Mouse (Mus musculus): Measurements from ENCODE around the gene Pi4ka. TPM values are rescaled to one million over a fixed set of nuclear protein-coding genes. Genes with fewer than 3 reads are reported as not detected.

The Pi4ka gene
- total RNA-seq (2017) = 36.2 and 58.9 TPM in 2 replicates

DNA sequence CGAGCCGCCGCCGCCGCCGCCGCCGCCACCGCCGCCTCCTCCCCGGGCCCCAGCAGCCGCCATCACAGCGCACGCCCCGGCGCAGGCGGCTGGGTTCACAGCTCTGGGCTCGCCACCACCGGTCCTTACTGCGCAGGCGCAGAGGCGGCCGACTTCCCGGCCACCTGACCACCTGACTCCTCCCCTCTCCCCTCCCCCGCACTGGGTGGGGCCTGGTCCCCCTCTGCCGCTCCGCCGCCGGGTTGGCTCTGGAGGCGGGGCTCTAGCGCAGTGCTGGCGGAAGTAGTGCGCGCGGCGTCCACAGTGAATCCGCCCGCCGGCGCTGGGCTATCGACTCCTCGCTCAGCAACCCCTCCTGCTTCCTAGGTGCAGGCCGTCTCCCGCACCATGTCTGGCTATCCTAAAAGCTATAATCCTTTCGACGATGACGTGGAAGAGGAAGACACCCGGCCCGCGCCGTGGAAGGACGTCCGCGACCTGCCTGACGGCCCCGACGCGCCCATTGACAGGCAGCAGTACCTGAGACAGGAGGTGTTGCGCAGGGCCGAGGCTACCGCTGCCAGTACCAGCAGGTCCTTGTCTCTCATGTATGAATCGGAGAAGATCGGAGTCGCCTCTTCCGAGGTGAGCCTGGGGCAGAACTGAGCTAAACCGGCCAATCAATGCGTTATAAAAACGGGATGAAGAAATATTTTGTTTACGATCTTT, at the start of gene Pi4ka, which contains the start of gene Snap29:
Gene Pi4ka, minus strand, starts transcription at position 579 of the 708 bp plus-strand sequence.
Gene Snap29, plus strand, starts transcription at position 251 of the 708 bp plus-strand sequence.
- peak; percentile 98 for ATAC-seq (replicated peaks; ENCODE audit: low read depth, poor library complexity, severe bottlenecking)

DNA sequence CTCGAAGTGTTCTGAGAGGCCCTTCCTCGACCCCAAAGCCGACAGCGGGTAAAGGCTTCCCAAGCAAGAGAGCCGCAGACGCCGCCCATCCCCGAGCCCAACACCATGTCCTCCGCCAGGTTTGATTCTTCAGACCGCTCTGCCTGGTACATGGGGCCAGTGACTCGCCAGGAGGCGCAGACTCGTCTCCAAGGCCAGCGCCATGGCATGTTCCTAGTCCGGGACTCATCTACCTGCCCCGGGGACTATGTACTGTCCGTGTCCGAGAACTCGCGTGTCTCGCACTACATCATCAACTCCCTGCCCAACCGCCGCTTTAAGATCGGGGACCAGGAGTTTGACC, 46.2 kb upstream of the Pi4ka start:
- peak; percentile 9; the same call in 1 of the 2 replicates for ATAC-seq (replicated peaks; ENCODE audit: low read depth, poor library complexity, severe bottlenecking)

DNA sequence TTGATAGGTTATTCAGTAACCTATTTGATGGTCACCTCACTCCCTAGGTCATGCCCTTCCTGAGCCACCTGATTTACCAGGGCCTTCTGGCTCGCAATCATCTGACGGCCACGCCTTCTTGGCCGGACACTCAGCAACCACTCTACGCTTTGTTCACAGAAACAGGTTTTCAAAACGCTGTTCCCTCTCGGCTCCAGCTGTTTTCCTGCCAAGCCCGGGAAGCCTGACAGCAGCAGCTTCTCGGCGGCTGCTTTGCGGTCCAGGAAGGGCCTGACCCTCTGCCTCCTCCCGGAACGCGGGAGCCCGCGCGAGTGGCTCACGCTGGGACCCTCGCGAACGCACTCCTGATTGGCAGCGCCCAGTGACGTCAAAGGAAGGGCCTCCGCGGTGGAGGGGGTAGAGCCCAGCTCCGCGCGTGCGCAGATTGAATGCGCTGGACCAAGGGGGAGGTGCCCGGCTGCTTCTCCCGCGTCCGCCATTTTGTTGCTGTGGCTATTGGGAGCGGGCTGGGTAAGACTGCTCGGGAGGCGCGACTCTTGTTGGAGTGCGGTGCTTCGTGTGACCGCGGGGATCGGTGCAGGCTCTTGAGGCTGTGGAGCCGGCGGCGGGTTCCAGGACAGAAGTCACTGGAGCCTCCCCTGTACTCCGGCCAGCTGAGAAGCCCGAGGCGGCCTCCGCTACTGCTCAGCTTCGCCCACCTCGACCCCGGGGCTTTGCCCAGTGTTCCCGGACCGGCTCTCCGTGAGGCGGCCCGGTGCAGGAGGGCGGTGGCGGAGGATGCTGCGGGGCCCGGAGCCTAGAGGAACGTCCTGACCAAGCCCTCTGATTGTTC, 45.6 kb upstream of the Pi4ka start, which contains the start of gene Crkl:
Gene Crkl, plus strand, starts transcription at position 447 of the 832 bp plus-strand sequence.
- peak; percentile 93 for ATAC-seq (replicated peaks; ENCODE audit: low read depth, poor library complexity, severe bottlenecking)

- 0 out of 2 replicates have a peak, but pooled peaks have one; percentile 50 for ATAC-seq (replicated peaks; ENCODE audit: low read depth, poor library complexity, severe bottlenecking)
Measured at GRCm38 (mm10) chr16:17432576-17432975, 26.5 kb upstream of the Pi4ka start.

- no peak for ATAC-seq (replicated peaks; ENCODE audit: low read depth, poor library complexity, severe bottlenecking)
Measured at GRCm38 (mm10) chr16:17423021-17423420, 16.9 kb upstream of the Pi4ka start.

DNA sequence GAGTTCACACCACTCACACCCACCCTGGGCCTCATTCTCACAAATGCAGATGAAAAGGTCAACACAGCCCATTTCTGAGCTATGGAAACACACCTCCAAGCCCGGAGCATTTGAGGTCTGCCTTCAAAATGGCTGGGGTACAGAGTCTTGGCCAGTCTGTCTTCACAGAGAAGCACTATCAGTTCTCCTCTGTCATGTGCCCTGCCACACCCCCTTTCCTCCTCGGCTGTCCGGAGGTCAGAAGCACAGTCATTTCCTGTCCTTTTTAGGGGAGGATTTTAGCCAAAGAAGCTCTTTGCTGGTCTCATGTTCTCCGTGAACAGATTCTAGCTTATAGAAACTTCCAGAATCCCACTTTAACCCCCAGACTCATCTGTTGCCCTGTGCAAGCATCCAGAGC, 4.1 kb upstream of the Pi4ka start:
- no peak for ATAC-seq (replicated peaks; ENCODE audit: low read depth, poor library complexity, severe bottlenecking)

GRCm38 (mm10) chr16:17409046-17409445, 2.9 kb upstream of the Pi4ka start:
- no peak for ATAC-seq (replicated peaks; ENCODE audit: low read depth, poor library complexity, severe bottlenecking)

GRCm38 (mm10) chr16:17406512-17407231, 558 bp upstream of the Pi4ka start:
- ATAC-seq (replicated peaks; ENCODE audit: low read depth, poor library complexity, severe bottlenecking) = no peak

DNA sequence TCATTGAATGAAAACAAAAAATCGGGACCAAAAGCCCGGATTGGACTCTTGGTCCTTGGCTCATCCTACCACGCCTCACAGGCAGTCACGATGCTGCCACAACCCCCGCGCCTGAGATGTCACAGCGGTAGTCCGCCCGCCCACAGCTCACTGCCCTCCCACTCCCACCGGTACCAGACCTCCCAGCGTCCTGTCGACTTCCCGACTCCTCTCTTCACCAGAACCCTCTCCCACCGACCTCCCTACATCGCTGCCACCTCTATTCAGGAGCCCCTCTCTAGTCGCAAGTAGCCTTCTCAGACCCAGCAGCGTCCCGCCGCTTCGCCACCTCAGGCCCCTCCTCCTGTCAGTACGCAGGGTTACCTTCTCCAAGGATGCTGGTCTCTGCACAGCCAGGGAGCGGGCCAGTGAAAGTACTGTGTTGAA, 830 bp downstream of the Pi4ka start:
- ATAC-seq (replicated peaks; ENCODE audit: low read depth, poor library complexity, severe bottlenecking) = peak; percentile 43

- ATAC-seq (replicated peaks; ENCODE audit: low read depth, poor library complexity, severe bottlenecking) = 0 out of 2 replicates have a peak, but pooled peaks have one; percentile 40
Measured at GRCm38 (mm10) chr16:17402855-17403254, 3.3 kb downstream of the Pi4ka start.

DNA sequence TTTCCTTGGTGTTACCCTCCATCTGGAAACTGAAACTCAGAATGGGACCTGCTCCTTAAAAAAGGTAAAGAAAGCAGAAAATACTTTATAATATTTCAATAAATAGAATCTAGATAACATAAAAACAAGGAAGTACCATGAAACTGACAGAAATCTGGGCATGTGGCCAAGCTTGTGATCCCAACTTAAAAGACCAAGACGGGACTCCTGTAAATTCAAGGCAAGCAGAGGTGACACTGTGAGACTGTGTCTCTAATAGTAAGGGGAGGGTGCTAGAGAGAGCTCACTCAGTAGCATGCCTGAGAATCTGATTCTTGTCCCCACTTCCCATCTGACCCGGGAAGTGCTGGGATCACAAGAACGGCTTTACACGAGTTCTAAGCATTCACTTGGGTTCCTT, 13.3 kb downstream of the Pi4ka start:
- no peak for ATAC-seq (replicated peaks; ENCODE audit: low read depth, poor library complexity, severe bottlenecking)

DNA sequence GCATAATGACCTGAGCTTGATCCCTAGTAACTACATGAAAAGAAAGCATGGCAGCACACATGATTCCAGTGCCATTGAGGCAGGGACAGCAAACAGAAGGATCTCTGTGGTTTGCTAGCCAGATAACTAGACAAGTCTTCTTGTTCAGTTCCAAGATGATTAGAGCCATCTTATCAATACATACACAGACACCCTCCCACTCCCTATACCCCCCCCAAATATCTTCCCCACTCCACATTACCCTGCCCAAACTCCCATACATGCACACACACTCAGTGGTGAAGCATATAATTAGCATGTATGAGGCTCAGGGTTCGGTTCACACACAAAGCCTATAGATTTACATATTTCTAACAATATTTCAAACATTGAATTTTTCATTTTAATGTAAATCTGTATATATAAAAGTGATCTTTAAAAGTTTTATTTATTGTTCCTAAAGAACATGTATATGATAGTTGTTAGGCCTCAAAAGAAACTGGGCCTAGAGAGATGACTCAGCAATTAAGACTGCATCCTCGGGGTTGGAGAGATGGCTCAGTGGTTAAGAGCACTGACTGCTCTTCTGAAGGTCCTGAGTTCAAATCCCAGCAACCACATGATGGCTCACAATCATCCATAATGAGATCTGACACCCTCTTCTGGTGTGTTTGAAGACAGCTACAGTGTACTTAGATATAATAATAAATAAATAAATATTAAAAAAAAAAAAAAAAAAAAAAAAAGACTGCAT, 22.4 kb downstream of the Pi4ka start:
- ATAC-seq (replicated peaks; ENCODE audit: low read depth, poor library complexity, severe bottlenecking) = no peak

DNA sequence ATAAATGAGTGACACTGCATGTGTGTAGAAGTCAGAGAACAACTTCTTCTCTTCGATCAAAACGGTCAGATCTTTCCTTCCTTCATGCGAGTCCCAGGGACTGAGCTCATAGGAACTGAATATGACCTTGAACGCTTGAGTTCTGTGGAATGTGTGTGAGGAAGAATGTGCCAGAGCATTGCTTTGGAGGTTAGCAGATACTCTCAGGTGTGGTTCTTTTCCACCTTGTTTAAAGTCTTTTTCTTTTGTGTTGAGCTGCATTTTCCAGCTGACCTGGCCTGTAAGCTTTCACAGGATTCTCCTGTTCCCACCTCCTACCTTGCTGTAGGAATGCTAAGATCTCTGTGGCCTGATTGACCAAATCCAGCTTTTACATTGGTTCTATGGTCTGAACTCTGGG, 23.8 kb downstream of the Pi4ka start:
- ATAC-seq (replicated peaks; ENCODE audit: low read depth, poor library complexity, severe bottlenecking) = no peak

GRCm38 (mm10) chr16:17358787-17359186, 47.3 kb downstream of the Pi4ka start:
- ATAC-seq (replicated peaks; ENCODE audit: low read depth, poor library complexity, severe bottlenecking) = no peak

DNA sequence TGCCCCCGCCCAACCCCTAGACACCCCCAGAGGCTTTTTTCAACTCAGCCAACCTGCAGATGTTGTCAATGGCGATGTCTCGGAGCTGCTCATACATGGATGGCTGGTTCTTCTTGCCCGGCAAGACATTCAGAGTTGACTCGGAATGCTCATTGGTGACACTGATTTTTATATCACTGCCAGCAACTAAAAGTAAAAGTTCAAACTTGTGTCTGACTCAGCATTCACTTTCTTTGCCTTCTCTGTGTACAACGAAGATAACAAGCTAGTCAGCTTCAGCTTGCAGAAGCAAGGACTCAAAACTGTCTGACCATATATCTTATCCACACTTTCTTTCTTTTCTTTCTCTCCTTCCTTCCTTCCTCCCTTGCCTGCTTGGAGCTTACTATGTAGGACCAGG, 50.1 kb downstream of the Pi4ka start:
- no peak for ATAC-seq (replicated peaks; ENCODE audit: low read depth, poor library complexity, severe bottlenecking)

DNA sequence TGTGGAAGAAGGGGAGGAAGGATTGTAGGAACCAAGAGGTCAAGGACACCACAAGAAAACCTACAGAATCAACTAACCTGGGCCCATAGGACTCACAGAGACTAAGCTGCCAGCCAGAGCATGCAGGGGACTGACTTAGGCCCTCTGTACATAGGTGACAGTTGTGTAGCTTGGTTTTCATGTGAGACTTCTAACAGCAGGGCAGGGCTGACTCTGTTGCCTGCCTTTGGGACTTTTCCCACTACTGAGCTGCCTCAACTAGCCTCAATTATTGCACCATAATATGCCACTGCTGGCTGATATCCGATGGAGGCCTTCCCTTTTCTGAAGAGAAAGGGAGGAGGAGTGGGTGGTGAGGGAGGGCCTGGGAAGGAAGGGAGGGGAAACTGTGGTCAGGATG, 59.3 kb downstream of the Pi4ka start:
- no peak for ATAC-seq (replicated peaks; ENCODE audit: low read depth, poor library complexity, severe bottlenecking)

GRCm38 (mm10) chr16:17345813-17346155, 60.3 kb downstream of the Pi4ka start:
- ATAC-seq (replicated peaks; ENCODE audit: low read depth, poor library complexity, severe bottlenecking) = no peak

GRCm38 (mm10) chr16:17345141-17345812, 60.8 kb downstream of the Pi4ka start:
- ATAC-seq (replicated peaks; ENCODE audit: low read depth, poor library complexity, severe bottlenecking) = no peak

DNA sequence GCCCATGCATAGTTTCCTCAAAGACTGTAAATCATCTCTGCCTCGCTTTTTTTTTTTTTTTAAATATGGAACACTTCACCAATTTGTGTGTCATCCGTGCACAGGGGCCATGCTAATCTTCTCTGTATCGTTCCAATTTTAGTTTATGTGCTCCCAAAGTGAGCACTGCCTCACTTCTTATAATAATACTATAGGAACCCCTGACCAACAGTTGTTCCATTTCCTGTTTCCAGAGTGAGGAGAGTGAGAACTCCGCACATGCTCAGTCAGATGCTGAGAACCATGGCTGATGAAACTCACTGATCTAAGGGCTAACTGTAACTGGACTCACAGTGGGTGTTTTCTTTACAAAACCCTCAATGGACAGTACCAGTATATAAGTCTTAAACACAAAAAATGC, 64.3 kb downstream of the Pi4ka start:
- no peak for ATAC-seq (replicated peaks; ENCODE audit: low read depth, poor library complexity, severe bottlenecking)

Measured in common myeloid progenitor, adult 5-6 weeks (primary cell).